Mouse (Mus musculus): ENCODE results near the gene Prkcb. TPM values are rescaled to one million over a fixed set of nuclear protein-coding genes. Genes with fewer than 3 reads are reported as not detected.

Prkcb gene
- polyA plus RNA-seq, 1 experiment, result 2.3 TPM

GRCm38 (mm10) chr7:122404571-122405393 is 116.2 kb downstream of the Prkcb start:
- no peaks in the 10 kb centered on the region for H3K4me1 ChIP-seq (ENCODE audit: control insufficient read depth, insufficient read depth, low read length)
- H3K9ac ChIP-seq (ENCODE audit: low read depth, poor library complexity, severe bottlenecking), result no peak overlapping the region
- no peaks in the 10 kb centered on the region for H3K9me3 ChIP-seq (replicated peaks; ENCODE audit: control insufficient read depth, insufficient read depth, low read length, poor library complexity, severe bottlenecking)
- no peaks in the 10 kb centered on the region for H3K36me3 ChIP-seq (ENCODE audit: control insufficient read depth, insufficient read depth, low read length, poor library complexity, severe bottlenecking)
- H3K27me3 ChIP-seq (ENCODE audit: control insufficient read depth, insufficient read depth, low read length, poor library complexity, severe bottlenecking), result no peaks in the 10 kb centered on the region
- H3K4me3 ChIP-seq (ENCODE audit: low read depth, low read length), result no peak overlapping the region; the same call in 1 of the 2 replicates
- H3K27ac ChIP-seq (ENCODE audit: insufficient read depth, low read length), result no peak overlapping the region
- no peak for TF ChIP-seq EP300 (IDR thresholded peaks at IDR 0.05; ENCODE audit: insufficient read depth, low read depth, low read length)
- no peak for TF ChIP-seq POLR2A (IDR thresholded peaks at IDR 0.05; ENCODE audit: insufficient read depth, low read length)
- TF ChIP-seq CTCF (IDR thresholded peaks at IDR 0.05; ENCODE audit: low read depth, low read length), result no peak

- H3K9ac ChIP-seq (ENCODE audit: low read depth, poor library complexity, severe bottlenecking), result no peak overlapping the region
- H3K36me3 ChIP-seq (ENCODE audit: control insufficient read depth, insufficient read depth, low read length, poor library complexity, severe bottlenecking), result no peaks in the 10 kb centered on the region
- H3K27ac ChIP-seq (ENCODE audit: insufficient read depth, low read length), result no peak overlapping the region
- H3K9me3 ChIP-seq (replicated peaks; ENCODE audit: control insufficient read depth, insufficient read depth, low read length, poor library complexity, severe bottlenecking), result no peaks in the 10 kb centered on the region
- TF ChIP-seq CTCF (IDR thresholded peaks at IDR 0.05; ENCODE audit: low read depth, low read length) (no peak), POLR2A (IDR thresholded peaks at IDR 0.05; ENCODE audit: insufficient read depth, low read length) (no peak), EP300 (IDR thresholded peaks at IDR 0.05; ENCODE audit: insufficient read depth, low read depth, low read length) (no peak)
- H3K4me3 ChIP-seq (ENCODE audit: low read depth, low read length), result no peak overlapping the region
- no peaks in the 10 kb centered on the region for H3K4me1 ChIP-seq (ENCODE audit: control insufficient read depth, insufficient read depth, low read length)
- no peaks in the 10 kb centered on the region for H3K27me3 ChIP-seq (ENCODE audit: control insufficient read depth, insufficient read depth, low read length, poor library complexity, severe bottlenecking)
Observed at GRCm38 (mm10) chr7:122406625-122407024, 118.1 kb downstream of the Prkcb start.

DNA sequence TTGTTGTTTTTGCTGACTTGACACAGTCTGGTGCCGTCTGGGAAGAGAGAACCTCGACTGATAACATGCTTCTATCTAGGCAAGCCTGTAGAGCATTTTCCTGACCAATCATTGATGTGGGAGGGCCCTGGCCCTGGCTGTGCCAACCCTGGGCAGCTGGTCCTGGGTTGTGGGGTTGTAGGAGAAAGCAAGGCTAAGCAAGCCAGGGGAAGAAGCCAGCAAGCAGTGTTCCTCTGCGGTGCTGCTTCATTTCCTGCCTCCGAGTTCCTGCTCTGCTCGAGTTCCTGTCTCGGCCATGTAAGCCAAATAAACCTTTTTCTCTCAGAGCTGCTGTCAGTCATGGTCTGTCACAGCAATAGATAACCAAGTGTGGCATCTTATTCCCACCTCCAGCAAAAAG is 121.4 kb downstream of the Prkcb start:
- H3K4me3 ChIP-seq (ENCODE audit: low read depth, low read length), result no peak overlapping the region
- no peaks in the 10 kb centered on the region; the same call in 1 of the 2 replicates for H3K27me3 ChIP-seq (ENCODE audit: control insufficient read depth, insufficient read depth, low read length, poor library complexity, severe bottlenecking)
- no peaks in the 10 kb centered on the region for H3K36me3 ChIP-seq (ENCODE audit: control insufficient read depth, insufficient read depth, low read length, poor library complexity, severe bottlenecking)
- no peak overlapping the region for H3K27ac ChIP-seq (ENCODE audit: insufficient read depth, low read length)
- no peak for TF ChIP-seq POLR2A (IDR thresholded peaks at IDR 0.05; ENCODE audit: insufficient read depth, low read length)
- no peak for TF ChIP-seq EP300 (IDR thresholded peaks at IDR 0.05; ENCODE audit: insufficient read depth, low read depth, low read length)
- no peak for TF ChIP-seq CTCF (IDR thresholded peaks at IDR 0.05; ENCODE audit: low read depth, low read length)
- H3K4me1 ChIP-seq (ENCODE audit: control insufficient read depth, insufficient read depth, low read length), result no peaks in the 10 kb centered on the region
- H3K9me3 ChIP-seq (replicated peaks; ENCODE audit: control insufficient read depth, insufficient read depth, low read length, poor library complexity, severe bottlenecking), result no peaks in the 10 kb centered on the region
- no peak overlapping the region for H3K9ac ChIP-seq (ENCODE audit: low read depth, poor library complexity, severe bottlenecking)

GRCm38 (mm10) chr7:122410873-122411272 is 122.3 kb downstream of the Prkcb start:
- no peaks in the 10 kb centered on the region for H3K36me3 ChIP-seq (ENCODE audit: control insufficient read depth, insufficient read depth, low read length, poor library complexity, severe bottlenecking)
- no peak for TF ChIP-seq POLR2A (IDR thresholded peaks at IDR 0.05; ENCODE audit: insufficient read depth, low read length)
- no peak for TF ChIP-seq EP300 (IDR thresholded peaks at IDR 0.05; ENCODE audit: insufficient read depth, low read depth, low read length)
- TF ChIP-seq CTCF (IDR thresholded peaks at IDR 0.05; ENCODE audit: low read depth, low read length), result no peak

GRCm38 (mm10) chr7:122413231-122413630 is 124.7 kb downstream of the Prkcb start:
- H3K4me1 ChIP-seq (ENCODE audit: control insufficient read depth, insufficient read depth, low read length), result no peaks in the 10 kb centered on the region
- H3K36me3 ChIP-seq (ENCODE audit: control insufficient read depth, insufficient read depth, low read length, poor library complexity, severe bottlenecking), result no peaks in the 10 kb centered on the region
- H3K27me3 ChIP-seq (ENCODE audit: control insufficient read depth, insufficient read depth, low read length, poor library complexity, severe bottlenecking), result no peaks in the 10 kb centered on the region; the same call in 1 of the 2 replicates
- H3K9ac ChIP-seq (ENCODE audit: low read depth, poor library complexity, severe bottlenecking), result no peak overlapping the region
- H3K27ac ChIP-seq (ENCODE audit: insufficient read depth, low read length), result no peak overlapping the region
- TF ChIP-seq POLR2A (IDR thresholded peaks at IDR 0.05; ENCODE audit: insufficient read depth, low read length), result no peak
- no peak for TF ChIP-seq CTCF (IDR thresholded peaks at IDR 0.05; ENCODE audit: low read depth, low read length)
- TF ChIP-seq EP300 (IDR thresholded peaks at IDR 0.05; ENCODE audit: insufficient read depth, low read depth, low read length), result no peak
- H3K9me3 ChIP-seq (replicated peaks; ENCODE audit: control insufficient read depth, insufficient read depth, low read length, poor library complexity, severe bottlenecking), result no peaks in the 10 kb centered on the region
- H3K4me3 ChIP-seq (ENCODE audit: low read depth, low read length), result no peak overlapping the region

More at GRCm38 (mm10) chr7:122410873-122411272, 122.3 kb downstream of the Prkcb start:
- Histone ChIP-seq H3K4me1 (ENCODE audit: control insufficient read depth, insufficient read depth, low read length) (no peaks in the 10 kb centered on the region), H3K9me3 (replicated peaks; ENCODE audit: control insufficient read depth, insufficient read depth, low read length, poor library complexity, severe bottlenecking) (no peaks in the 10 kb centered on the region), H3K27me3 (ENCODE audit: control insufficient read depth, insufficient read depth, low read length, poor library complexity, severe bottlenecking) (no peaks in the 10 kb centered on the region; the same call in 1 of the 2 replicates), H3K9ac (ENCODE audit: low read depth, poor library complexity, severe bottlenecking) (no peak overlapping the region), H3K4me3 (ENCODE audit: low read depth, low read length) (no peak overlapping the region), H3K27ac (ENCODE audit: insufficient read depth, low read length) (no peak overlapping the region)

DNA sequence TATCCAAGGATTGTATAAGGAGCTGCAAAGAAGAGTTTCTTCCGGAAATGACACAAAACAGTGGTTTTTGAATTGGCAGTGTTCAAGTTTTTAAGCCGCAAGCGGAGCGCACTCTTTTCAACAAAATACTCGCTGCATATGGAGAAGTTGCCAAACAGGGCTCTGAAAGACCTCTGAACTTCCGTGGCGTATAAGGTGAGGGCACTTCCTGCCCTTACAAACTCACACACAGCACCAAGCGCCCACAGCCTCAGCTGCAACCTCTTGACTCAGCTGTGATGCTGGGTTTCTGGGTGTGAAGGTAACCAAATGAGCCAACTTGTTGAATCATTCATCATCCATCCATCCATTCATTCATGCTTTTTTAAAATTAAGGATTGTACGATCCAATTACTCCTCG is 125.6 kb downstream of the Prkcb start:
- no peaks in the 10 kb centered on the region for H3K4me1 ChIP-seq (ENCODE audit: control insufficient read depth, insufficient read depth, low read length)
- TF ChIP-seq EP300 (IDR thresholded peaks at IDR 0.05; ENCODE audit: insufficient read depth, low read depth, low read length) (no peak), POLR2A (IDR thresholded peaks at IDR 0.05; ENCODE audit: insufficient read depth, low read length) (no peak), CTCF (IDR thresholded peaks at IDR 0.05; ENCODE audit: low read depth, low read length) (no peak)
- no peaks in the 10 kb centered on the region; the same call in 1 of the 2 replicates for H3K27me3 ChIP-seq (ENCODE audit: control insufficient read depth, insufficient read depth, low read length, poor library complexity, severe bottlenecking)
- no peaks in the 10 kb centered on the region for H3K36me3 ChIP-seq (ENCODE audit: control insufficient read depth, insufficient read depth, low read length, poor library complexity, severe bottlenecking)
- no peak overlapping the region for H3K9ac ChIP-seq (ENCODE audit: low read depth, poor library complexity, severe bottlenecking)
- no peak overlapping the region for H3K4me3 ChIP-seq (ENCODE audit: low read depth, low read length)
- no peaks in the 10 kb centered on the region for H3K9me3 ChIP-seq (replicated peaks; ENCODE audit: control insufficient read depth, insufficient read depth, low read length, poor library complexity, severe bottlenecking)
- no peak overlapping the region for H3K27ac ChIP-seq (ENCODE audit: insufficient read depth, low read length)
